Mouse (Mus musculus): ENCODE data around the gene Becn1.
"Not testable (repeated sequence)": the region's sequence is repeated elsewhere in the genome, so short reads cannot be mapped to it uniquely, and the experiment has no call there.

The Becn1 gene

DNA sequence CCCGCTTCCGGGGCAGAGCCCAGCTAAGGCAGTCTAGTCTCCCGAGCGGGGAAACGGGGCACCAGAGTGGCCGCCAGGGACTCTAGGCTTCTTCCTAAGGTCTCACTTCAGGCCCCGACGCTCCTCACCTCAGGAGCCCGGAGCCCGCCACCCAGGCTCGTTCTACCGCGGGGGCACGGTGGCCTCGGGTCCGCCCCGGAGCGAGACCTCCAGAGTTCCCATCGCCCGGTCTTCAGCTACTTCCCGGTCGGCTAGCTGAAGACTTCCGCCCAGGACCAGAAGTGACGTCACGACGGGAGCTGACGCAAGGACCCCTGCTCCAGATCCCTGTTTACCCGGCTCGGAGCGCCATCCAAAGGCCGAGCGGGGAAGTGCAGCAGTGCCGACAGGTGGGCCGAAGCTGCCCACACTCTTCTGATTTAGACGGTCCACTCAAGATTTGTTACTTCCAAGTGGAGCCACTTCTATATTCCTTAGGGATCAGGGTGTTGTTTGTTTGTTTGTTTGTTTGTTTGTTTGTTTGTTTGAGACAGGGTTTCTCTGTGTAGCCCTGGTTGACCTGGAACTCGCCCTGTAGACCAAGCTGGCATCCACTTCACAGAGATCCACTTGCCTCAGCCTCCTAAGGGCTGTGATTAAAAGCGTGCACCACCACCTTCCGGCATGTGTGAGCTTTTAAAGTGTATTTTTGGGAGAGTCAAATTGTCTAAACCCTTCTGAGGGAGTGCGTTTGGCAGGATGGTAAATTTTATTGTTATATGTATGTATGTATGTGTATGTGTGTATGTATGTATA is at the start of gene Becn1:
Gene Becn1 (minus strand): TSS at position 283 of the 795 bp plus-strand sequence.
- DNase-seq = peak; percentile 98 to 99

DNA sequence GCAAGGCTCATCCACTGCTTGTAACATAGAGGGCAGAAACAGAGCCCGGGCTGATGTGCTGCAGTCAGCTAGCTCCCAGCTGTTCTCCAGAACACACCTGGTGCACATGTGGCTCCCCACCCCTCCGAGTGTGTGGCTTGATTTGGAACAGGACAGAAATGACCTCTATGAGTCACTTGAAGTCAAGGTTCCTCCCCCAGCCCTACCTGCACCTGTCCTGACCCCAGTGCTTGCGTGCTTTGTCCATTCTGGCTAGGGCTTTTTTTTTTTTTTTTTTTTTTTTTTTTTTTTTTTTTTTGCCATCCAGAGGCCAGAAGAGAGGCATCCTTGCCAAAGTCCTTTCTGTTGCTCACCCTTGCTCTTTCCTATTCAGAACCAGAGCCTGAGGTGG is 49.6 kb upstream of the Becn1 start:
- DNase-seq = no peak

DNA sequence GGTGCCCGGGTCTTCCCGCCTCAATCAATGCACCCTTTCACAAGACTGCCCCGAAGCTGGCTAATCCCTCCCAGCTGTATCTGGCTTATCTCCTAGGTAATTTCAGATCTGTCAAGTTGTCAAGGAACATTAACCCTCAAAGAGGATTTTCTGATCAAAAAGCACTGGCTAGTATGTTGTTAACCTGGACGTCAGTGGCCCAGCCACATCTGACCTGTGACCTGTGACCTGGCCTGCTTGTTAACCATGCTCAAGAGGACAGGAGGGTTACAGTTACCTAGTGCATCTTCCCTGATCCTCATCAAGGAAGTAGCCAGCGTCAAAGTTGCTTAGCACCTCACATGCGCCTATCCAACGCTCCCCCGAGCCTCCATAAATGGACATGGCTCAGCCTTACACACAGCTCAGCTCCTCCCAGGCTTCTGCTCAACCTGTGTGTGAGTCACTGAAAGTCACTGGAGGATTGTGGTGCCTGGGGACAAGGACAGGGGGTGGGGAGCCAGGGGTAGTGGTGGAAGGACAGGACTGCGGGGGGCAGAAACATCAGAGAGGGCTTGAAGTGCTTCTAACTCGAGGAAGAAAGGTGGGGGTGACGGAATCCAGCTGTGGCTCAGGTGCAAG is 49.1 kb upstream of the Becn1 start:
- no peak for DNase-seq

DNA sequence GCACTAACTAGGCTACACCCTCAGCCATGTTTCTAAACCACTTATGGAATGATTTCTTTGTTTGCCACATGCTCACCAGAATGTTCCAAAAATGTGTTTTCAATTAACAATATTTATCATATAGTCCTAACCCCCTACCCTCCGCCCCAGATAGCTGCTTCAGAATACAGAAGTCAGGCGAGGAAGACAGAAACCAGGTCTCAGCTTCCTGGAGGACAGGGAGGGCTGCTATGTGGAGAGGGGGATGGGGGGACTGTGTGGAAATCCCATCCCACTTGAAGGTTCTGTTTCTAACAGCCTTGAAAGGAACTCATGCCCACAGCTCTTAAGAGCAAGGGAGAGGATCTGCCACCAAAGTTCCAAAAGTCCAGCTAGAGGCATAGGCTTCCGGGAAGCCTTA is 47.1 kb upstream of the Becn1 start:
- DNase-seq = no peak

DNA sequence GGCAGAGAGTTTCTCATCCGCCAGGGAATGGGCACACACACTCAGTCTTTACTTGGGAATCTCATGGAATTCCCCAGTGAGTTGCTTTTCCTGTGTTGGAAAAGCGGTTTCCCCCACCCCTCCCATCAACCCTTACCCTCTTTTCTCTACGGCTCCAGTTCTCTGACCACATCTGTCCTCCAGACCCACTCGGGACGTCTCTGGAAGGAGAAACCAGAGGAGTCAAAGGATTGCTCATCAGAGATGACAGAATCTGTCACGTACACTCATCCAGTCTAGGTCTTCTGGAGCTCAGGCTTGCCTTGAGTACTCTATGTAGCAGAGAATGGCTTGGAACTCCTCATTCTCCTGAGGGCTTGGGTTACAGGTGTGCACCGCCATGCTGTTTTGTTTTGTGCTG is 46.7 kb upstream of the Becn1 start:
- no peak for DNase-seq

DNA sequence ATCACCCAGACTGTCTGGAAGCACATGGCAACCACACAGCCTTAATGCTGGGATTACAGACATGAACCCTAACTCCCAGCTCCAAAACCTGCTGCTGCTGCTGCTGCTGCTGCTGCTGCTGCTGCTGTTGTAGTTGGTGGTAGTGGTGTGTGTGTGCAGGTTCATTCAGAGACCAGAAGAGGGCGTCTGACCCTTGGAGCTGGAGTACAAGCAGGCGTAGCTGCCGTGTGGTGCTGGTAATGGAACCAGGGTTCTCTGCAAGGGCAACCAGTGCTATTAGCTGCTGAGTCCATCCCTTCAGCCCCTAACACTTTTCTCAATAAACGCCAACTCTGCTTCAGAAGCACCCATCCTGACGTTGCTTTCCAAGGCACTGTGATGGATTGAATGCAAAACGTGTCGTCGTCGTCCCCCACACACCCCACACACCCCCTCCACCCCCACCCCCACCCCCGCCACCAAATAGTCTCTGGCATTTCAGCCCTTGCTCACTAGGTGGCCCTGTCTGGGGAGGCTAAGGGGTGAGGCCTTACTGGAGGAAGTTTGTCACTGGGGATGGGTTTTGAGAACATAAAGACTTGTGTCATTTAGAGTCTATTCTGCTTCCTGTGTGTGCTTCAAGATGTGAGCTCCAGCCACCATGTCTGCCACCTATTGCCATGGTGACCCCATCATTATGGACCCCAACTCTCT is 45.1 kb upstream of the Becn1 start:
- DNase-seq = no peak

DNA sequence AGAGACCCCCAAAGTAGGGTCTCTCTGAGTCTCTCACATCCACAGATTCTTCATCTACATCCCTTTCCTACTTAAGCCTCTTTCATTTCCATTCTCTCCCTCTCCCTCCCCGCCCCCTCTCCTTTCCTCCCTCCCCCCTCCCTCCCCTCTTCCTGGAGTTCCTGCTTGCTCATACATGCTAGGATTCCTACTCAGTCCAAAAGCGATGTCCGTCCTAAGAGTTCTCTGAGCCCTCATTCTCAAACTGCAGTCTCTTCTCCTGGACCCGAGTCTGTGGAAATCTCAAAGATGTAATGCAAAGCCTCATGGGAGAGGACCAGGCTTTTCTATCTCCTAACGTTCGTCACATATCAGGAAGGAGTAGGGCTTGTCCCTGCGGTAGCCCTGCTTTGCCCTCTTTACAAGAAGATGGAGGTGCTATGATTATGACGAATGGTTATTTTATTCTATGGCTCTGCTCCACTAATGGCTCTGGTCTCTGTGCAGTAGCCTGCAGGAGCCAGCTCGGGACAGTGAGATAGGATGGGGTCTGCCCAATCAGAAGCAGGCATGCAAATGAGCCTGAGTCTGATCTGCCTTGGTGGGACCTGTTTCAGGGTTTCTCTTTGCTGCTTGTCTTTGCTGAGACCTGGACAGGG is 36.2 kb upstream of the Becn1 start:
- DNase-seq = peak; percentile 25 to 29

DNA sequence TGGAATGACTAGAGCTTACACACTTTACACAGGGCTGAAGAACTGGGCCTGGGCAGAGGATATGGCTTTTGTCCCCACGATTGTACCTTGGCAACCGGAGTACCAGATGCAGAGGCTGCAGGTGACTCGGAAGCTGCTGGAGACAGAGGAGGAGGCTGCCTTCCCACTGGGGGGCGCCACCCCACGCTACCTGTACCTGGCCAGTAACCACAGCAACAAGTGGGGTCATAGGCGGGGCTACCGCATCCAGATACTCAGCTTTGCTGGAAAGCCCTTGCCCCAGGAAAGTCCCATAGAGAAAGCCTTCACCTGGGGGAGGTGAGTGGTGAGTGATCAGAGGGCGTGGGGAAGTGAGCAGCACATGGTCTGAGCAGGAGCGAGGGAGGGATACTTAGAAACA is 33.6 kb upstream of the Becn1 start:
- no peak for DNase-seq

DNA sequence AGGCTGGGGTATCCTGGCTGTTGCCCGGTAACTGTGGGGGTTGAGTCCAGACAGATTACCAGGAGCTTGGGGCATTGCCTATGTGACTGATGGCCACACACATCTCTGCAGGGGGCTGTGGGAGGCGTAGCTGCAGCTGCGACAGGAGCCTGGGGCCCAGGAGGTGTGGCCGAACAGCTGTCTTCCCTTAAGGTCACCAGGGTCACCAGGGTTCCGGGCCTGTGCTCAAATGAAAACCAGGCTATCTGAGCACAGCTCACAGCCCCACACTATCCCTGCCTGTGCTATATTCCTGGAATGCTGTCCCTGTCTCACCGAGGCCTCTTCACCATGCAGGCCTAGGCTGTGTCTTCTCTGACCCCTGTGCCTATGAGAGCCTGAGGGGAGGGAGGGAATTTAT is 32.4 kb upstream of the Becn1 start:
- DNase-seq = no peak

DNA sequence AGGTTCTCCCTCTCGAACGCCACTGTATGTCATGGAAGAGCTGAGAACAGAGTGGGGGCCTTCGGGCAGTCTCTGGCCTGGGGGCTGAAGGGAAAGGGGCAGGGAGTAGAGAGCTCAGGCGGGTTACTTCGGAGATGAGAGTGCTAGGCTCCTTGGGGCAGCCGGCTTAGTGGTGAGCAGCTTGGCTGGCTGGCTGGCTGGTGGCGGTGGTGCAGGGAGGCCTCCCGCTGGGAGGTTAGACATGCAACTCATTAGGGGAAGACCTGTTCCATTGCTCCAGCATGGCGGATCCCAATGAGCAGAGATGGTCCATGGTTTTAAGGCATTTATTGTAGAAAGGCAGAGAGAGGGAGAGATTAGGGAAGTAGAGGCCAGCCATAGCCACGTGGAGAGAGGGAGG is 31.9 kb upstream of the Becn1 start:
- DNase-seq = no peak

DNA sequence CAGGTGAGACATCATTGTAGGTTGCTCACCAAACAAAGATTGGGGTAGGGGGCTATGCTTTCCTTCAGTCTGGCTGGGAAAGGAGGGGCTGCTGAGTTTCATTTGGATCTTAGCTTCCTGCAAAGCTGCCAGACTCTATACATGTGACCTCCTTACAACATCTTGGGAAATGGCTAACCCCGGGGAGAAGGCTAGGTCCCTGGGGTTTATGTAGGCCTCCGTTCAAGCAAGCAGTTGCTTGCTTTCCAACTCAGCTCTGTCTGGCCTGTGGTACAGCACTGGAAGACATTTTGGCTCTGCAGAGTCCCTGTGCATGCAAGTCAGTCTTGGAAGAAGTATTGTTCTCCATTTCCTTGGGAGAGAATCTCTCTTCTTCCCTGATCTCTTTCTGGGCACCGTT is 30.5 kb upstream of the Becn1 start:
- DNase-seq = no peak

DNA sequence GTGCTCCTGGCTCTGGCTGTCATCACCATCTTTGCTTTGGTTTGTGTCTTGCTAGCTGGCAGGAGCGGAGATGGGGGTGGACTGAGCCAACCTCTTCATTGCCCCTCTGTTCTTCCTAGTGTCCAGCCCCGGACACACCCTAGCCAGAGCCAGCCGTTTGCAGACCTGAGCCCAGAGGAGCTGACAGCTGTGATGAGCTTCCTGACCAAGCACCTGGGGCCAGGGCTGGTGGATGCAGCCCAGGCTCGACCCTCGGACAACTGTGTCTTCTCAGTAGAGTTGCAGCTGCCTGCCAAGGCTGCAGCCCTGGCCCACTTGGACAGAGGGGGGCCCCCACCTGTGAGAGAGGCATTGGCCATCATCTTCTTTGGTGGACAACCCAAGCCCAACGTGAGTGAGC is 28.9 kb upstream of the Becn1 start:
- DNase-seq = not testable (repeated sequence)

DNA sequence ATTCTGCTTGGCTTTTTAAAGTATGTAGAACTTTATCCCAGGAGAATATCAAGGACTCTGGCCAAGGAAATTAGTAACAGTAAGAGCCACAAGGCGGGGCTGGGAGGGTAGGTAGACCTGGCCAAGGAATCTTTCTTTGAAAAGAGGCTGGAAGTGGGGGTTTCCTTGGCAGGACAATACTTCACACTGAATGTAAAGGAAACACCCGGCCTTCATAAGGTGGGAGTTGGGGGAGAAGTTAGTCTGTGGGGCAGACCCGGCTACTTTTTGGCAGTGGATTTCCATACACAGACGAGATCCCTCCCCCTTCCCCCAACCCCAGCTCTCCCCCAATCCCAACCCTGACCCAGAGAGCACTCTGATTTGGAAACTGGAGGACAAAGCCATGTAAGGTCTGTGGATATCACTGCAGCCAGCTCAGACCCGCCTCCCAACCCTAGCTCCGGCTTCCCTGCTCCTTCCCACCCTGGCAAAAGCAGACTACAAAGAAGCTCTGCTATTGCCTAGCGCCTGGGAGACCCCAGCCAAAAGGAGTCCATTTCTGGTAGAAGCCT is 28.4 kb upstream of the Becn1 start, which contains the start of gene Aoc3:
Gene Aoc3 (plus strand): TSS at position 235 of the 554 bp plus-strand sequence.
- DNase-seq = no peak

DNA sequence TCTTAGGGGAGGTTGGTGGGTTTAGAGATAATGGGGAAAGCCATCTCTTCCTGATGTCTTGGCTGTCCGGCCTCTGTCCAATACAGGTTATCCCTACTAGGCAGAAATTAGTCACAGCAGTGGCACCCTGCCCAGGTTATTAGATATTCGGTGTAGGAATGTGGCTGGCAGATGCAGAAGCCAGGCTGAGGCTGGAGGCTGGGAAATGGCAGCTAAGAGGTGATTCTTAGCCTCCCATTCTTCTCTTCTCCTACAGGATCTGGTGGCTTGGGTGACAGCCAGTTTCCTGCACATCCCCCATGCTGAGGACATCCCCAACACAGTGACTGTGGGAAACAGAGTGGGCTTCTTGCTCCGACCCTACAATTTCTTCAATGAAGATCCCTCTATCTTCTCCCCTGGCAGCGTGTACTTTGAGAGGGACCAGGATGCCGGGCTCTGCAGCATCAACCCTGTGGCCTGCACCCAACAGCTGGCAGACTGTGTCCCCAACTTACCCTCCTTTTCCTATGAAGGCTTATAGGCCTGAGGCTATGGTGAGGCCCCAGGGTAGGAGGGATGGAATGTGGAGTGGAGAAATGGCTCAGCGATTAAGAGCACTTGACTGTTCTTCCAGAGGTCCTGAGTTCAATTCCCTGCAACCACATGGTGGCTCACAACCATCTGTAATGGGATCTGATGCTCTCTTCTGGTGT is 27.0 kb upstream of the Becn1 start:
- DNase-seq = no peak

DNA sequence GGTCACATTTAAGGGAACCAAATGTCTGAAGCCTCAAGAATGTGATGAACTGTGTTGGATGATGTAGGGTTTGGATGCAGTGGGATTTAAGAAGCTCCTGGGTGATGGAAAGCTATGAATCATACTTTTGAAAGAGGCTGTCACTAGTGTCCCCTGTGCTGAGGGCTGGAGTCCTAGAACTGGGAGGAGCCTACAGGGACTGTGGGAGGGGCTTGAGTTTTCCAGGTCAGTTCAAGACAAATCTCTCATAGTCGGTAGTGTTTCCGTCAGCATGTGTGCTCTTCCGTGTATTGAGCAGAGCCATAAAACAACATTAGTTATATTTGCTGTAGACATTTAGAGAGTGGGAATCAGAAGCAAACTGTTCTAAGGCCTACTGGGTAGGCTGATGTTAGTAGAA is 25.2 kb upstream of the Becn1 start:
- no peak for DNase-seq

DNA sequence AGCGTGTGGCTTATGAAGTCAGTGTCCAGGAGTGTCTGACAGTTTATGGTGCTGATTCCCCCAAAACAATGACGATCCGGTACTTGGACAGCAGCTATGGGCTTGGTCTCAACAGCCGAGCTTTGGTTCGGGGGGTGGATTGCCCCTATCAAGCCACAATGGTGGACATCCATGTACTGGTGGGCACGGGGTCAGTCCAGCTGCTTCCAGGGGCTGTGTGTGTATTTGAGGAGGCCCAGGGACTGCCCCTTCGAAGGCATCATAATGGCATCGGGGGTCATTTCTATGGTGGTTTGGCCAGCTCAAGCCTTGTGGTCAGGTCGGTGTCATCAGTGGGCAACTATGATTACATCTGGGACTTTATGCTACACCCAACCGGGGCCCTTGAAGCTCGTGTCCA is 24.1 kb upstream of the Becn1 start:
- no peak for DNase-seq

DNA sequence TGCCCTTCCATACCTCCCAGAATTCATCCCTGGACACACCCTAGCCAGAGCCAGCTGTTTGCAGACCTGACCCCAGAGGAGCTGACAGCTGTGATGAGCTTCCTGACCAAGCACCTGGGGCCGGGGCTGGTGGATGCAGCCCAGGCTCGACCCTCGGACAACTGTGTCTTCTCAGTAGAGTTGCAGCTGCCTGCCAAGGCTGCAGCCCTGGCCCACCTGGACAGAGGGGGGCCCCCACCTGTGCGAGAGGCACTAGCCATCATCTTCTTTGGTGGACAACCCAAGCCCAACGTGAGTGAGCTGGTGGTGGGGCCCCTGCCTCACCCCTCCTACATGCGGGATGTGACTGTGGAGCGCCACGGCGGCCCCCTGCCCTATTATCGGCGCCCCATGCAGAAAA is 23.1 kb upstream of the Becn1 start:
- not testable (repeated sequence) for DNase-seq

DNA sequence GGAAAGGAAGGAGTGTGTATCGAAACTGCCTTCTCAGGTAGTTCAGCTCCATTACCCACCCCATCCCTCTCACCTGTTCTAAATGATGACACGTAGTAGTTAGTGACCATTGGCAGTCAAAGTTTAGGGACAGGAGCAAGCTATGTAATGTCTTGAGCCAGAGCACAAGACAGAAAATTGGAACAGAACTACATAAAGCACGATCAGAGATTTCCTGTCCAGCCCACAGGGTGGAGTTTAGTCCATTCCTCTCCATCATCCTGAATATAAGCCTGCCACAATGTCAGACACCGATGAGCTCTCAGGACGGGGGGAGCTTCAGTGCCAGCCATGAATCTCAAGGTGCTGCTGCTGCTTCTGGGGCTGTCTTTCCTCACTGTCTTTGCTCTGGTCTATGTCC is 22.7 kb upstream of the Becn1 start, which contains the start of gene Aoc2:
Gene Aoc2 (plus strand): TSS at position 301 of the 400 bp plus-strand sequence.
- no peak for DNase-seq

DNA sequence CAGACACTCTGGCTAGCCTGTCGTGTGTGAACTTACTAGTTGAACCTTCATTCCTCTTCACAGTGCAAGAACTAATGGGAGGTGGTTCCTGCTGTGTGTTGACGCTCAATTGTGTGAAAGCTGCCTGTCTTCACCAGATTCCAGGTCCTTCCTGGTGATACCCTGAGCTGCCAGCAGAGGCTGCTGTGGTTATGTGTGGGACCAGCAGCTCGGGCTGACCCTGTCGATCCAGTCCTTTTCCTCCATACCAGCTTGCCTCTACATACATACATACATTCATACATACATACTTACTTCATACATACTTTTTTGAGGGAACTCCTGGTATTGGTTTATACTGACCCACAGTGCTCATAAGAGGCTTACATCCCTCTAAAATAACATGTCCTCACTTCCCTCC is 21.5 kb upstream of the Becn1 start:
- peak; percentile 65 to 69 for DNase-seq

DNA sequence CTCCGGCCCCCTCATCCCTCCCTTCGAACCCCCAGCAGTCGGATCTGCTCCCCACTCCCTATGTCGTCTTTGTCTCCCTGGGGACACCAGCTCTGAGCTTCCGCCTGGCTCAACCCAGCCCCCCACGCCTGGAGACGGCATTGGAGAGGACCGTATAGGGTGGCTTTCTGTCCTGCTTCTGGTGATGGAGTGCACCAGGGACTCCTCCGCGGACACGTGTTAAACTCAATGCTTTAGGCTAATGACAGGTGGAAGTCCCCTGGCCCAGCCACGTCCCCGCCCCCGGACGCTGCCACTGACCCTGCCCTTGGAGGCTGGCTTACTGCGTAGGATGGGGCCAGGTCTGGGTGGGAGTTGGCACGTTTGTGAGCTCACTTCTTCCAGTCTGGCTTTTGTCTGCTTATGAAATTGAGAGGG is 14.4 kb upstream of the Becn1 start:
- peak in 1 of 2 experiments; percentile 16 for DNase-seq

DNA sequence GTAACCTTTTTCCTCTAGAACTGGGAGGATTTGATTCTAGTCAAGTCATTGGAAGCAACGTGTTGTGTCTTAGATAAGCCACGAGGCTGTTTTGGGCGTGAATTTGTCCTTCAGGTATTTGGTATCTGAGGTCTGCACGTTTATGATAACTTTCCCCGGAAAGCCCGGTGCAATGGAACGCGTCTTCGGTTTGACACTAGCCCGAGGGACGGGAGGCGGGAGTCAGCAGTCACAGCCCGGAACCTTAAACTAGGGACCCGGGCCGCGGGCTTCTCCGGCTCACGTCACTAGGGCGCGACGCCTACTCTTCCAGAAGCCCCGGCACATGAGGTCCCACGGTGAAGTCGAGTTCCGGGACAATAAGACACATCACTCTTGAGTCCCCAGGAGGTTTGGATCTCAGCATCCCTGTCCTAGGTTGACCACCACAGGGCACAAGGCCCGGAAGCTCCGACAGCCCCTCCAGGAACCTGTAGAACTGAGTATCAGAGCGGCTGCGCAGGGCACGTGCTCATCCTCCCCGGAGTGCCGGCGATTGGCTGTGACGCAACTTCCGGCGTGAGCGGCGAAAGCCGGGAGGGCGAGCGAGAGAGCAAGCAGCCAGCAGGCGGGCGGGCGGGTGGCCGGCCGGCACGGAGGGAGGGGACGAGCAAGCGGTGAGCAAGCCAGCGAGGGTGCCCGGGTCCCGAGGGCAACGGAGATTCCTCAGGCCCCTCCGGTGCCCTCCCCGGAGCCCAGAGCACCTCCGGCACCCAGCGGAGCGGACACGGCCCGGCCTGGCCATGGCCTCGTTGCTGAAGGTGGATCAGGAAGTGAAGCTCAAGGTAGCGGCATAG is 13.8 kb upstream of the Becn1 start, which contains the start of gene Psme3:
Gene Psme3 (plus strand): TSS at position 549 of the 836 bp plus-strand sequence.
- DNase-seq = peak; percentile 92 to 96
